Mouse (Mus musculus) MEL (cell line): ENCODE results near the gene Myog.

ENCODE experiments used
- BHLHE40 ChIP-seq: IDR thresholded peaks from 2 replicates; pipeline ENCODE4 v1.6.1; 2012; ENCODE audit warnings: low read depth, mild to moderate bottlenecking, inconsistent platforms, low read length, improper control_type of control experiment, borderline replicate concordance
- CTCF ChIP-seq, 3 experiments: IDR thresholded peaks in 2 of 3; conservative IDR thresholded peaks in 1 of 3; 2 replicates each; pipeline ENCODE4 v1.5.1; 2011 to 2012; ENCODE audit warnings: low read length in 3 of 3, low read depth in 2 of 3, mild to moderate bottlenecking in 2 of 3, improper control_type of control experiment in 1 of 3, inconsistent platforms in 1 of 3, mixed read lengths in 1 of 3, moderate library complexity in 1 of 3; ENCODE audit not compliant: control insufficient read depth in 1 of 3, insufficient read depth in 1 of 3, poor library complexity in 1 of 3, severe bottlenecking in 1 of 3
- ELF1 ChIP-seq: IDR thresholded peaks from 2 replicates; pipeline ENCODE4 v1.6.1; 2014; ENCODE audit warnings: low read depth, mild to moderate bottlenecking, inconsistent platforms, low read length, improper control_type of control experiment, moderate library complexity
- EP300 ChIP-seq, 2 experiments: IDR thresholded peaks; 2 replicates each; pipeline ENCODE4 v1.6.1; 2011; ENCODE audit warnings: improper control_type of control experiment in 2 of 2, low read length in 2 of 2, low read depth in 1 of 2, mild to moderate bottlenecking in 1 of 2
- GATA1 ChIP-seq: IDR thresholded peaks from 2 replicates; pipeline ENCODE4 v1.6.1; 2011; ENCODE audit warnings: low read depth, low read length, improper control_type of control experiment
- HCFC1 ChIP-seq: IDR thresholded peaks from 2 replicates; pipeline ENCODE4 v1.6.1; 2012; ENCODE audit warnings: low read depth, mild to moderate bottlenecking, inconsistent platforms, low read length, improper control_type of control experiment, moderate library complexity
- KAT2A ChIP-seq: conservative IDR thresholded peaks from 2 replicates; pipeline ENCODE4 v1.6.1; 2012; ENCODE audit warnings: low read depth, low read length, improper control_type of control experiment, inconsistent platforms
- MAX ChIP-seq: IDR thresholded peaks from 2 replicates; pipeline ENCODE4 v1.6.1; 2011; ENCODE audit warnings: low read length, improper control_type of control experiment
- MEF2A ChIP-seq: IDR thresholded peaks from 2 replicates; pipeline ENCODE4 v1.6.1; 2014; ENCODE audit warnings: low read depth, mild to moderate bottlenecking, inconsistent platforms, low read length, improper control_type of control experiment; ENCODE audit not compliant: poor library complexity, insufficient replicate concordance, severe bottlenecking; ENCODE audit errors: extremely low read depth
- POLR2A ChIP-seq, 2 experiments: IDR thresholded peaks; 2 replicates each; pipeline ENCODE4 v1.6.1; 2011 to 2012; ENCODE audit warnings: low read length in 2 of 2, mild to moderate bottlenecking in 2 of 2, control low read depth in 1 of 2, improper control_type of control experiment in 1 of 2, low read depth in 1 of 2, moderate library complexity in 1 of 2; ENCODE audit not compliant: control insufficient read depth in 1 of 2, insufficient read depth in 1 of 2, poor library complexity in 1 of 2
- POLR2AphosphoS5 ChIP-seq: IDR thresholded peaks from 2 replicates; pipeline ENCODE4 v1.6.1; 2012; ENCODE audit warnings: low read depth, borderline replicate concordance, mild to moderate bottlenecking, inconsistent platforms, low read length, moderate library complexity, mixed read lengths
- RCOR1 ChIP-seq: IDR thresholded peaks from 2 replicates; pipeline ENCODE4 v1.6.1; 2012; ENCODE audit warnings: low read depth, mild to moderate bottlenecking, inconsistent platforms, low read length, improper control_type of control experiment
- UBTF ChIP-seq: IDR thresholded peaks from 2 replicates; pipeline ENCODE4 v1.6.1; 2012; ENCODE audit warnings: low read depth, mild to moderate bottlenecking, inconsistent platforms, low read length, improper control_type of control experiment, moderate library complexity, borderline replicate concordance; ENCODE audit not compliant: insufficient read depth
- USF1 ChIP-seq: IDR thresholded peaks from 2 replicates; pipeline ENCODE4 v1.6.1; 2014; ENCODE audit warnings: low read depth, mild to moderate bottlenecking, inconsistent platforms, low read length, improper control_type of control experiment, moderate library complexity

- TF ChIP-seq KAT2A (no peak), CTCF (IDR thresholded peaks at IDR 0.05 in 2 of 3, conservative IDR thresholded peaks at IDR 0.05 in 1 of 3; ENCODE audit: control insufficient read depth in 1 of 3, insufficient read depth in 1 of 3, low read depth in 2 of 3, low read length in 3 of 3, poor library complexity in 1 of 3, severe bottlenecking in 1 of 3) (no peak), ELF1 (no peak), UBTF (no peak), POLR2A (IDR thresholded peaks at IDR 0.05; ENCODE audit: control insufficient read depth in 1 of 2, insufficient read depth in 1 of 2, low read depth in 1 of 2, low read length in 2 of 2, poor library complexity in 1 of 2) (no peak), MEF2A (no peak), MAX (no peak), RCOR1 (no peak), GATA1 (no peak), HCFC1 (no peak), USF1 (no peak), BHLHE40 (no peak), POLR2AphosphoS5 (no peak), EP300 (IDR thresholded peaks at IDR 0.05; ENCODE audit: low read depth in 1 of 2, low read length in 2 of 2) (no peak)
Measured at GRCm38 (mm10) chr1:134289598-134290099, at the start of gene Myog.
